Mouse (Mus musculus) heart, embryonic 16.5 days (tissue): ENCODE data around the gene Slc30a1. TPM values are rescaled to one million over a fixed set of nuclear protein-coding genes. Genes with fewer than 3 reads are reported as not detected.

Source experiments
- ATAC-seq: fragments of 200-750 bp; cut with Nextera tagmentation; replicated peaks from 2 replicates; pipeline ENCODE4 v1.8.0; 2017; ENCODE audit warnings: moderate number of reproducible peaks; ENCODE audit not compliant: insufficient read depth, low FRiP score; ENCODE audit errors: extremely low read depth
- H3K27ac ChIP-seq: fragments of 300-500 bp; sonication (generic); 2 replicates; pipeline ENCODE4 v1.5.1; 2014; ENCODE audit warnings: mild to moderate bottlenecking, low read length, control low read depth, moderate library complexity
- H3K27me3 ChIP-seq: fragments of 300-500 bp; sonication (generic); 2 replicates; pipeline ENCODE4 v1.6.1; 2014; ENCODE audit warnings: low read length, mixed read lengths; ENCODE audit not compliant: control insufficient read depth, insufficient read depth
- H3K36me3 ChIP-seq: fragments of 300-500 bp; sonication (generic); 2 replicates; pipeline ENCODE4 v1.6.1; 2014; ENCODE audit not compliant: control insufficient read depth, insufficient read depth
- H3K4me1 ChIP-seq: fragments of 300-500 bp; sonication (generic); 2 replicates; pipeline ENCODE4 v1.6.1; 2014; ENCODE audit warnings: low read length, mixed read lengths; ENCODE audit not compliant: control insufficient read depth, insufficient read depth
- H3K4me2 ChIP-seq: fragments of 300-500 bp; sonication (generic); 2 replicates; pipeline ENCODE4 v1.6.1; 2014; ENCODE audit warnings: low read depth, mild to moderate bottlenecking, control low read depth, low read length
- H3K4me3 ChIP-seq: fragments of 300-500 bp; sonication (generic); 2 replicates; pipeline ENCODE4 v1.5.1; 2014; ENCODE audit warnings: mild to moderate bottlenecking, control low read depth, low read length
- H3K9ac ChIP-seq: fragments of 300-500 bp; sonication (generic); 2 replicates; pipeline ENCODE4 v1.6.1; 2014; ENCODE audit warnings: low read length, control low read depth
- H3K9me3 ChIP-seq: fragments of 300-500 bp; sonication (generic); replicated peaks from 2 replicates; pipeline ENCODE4 v1.6.1; 2016; ENCODE audit warnings: low read length; ENCODE audit not compliant: control insufficient read depth
- WGBS: fragments of 180-500 bp; shearing (Covaris S2); extraction: QIAGEN DNeasy Blood & Tissue Kit; methylation state at CpG from one replicate; pipeline ENCODE4 v1.1.7; 2014; 5-methylcytosine and 5-hydroxymethylcytosine counted together
- polyA plus RNA-seq: library from polyadenylated mRNA; unstranded; fragments of >200 nt; fragmentation: Nextera tagmentation; extraction: Ambion mirVana; gene quantifications from 2 replicates; pipeline ENCODE4 v1.2.1, GENCODE M21; 2015

The Slc30a1 gene
- polyA plus RNA-seq, 1 experiment from 2014 or later: 1.1 TPM

GRCm38 (mm10) chr1:191929065-191929464 is 22.5 kb downstream of the Slc30a1 start:
- Histone ChIP-seq H3K9me3 (no peaks in the 10 kb centered on the region), H3K27ac (no peak overlapping the region), H3K9ac (no peak overlapping the region), H3K4me1 (peaks cover 4% of the 10 kb centered on the region; the same call in 1 of the 2 replicates), H3K4me3 (no peak overlapping the region), H3K36me3 (no peaks in the 10 kb centered on the region), H3K4me2 (no peak overlapping the region), H3K27me3 (0 out of 2 replicates have a peak, but pooled peaks cover 2% of the 10 kb centered on the region)
- 55% methylated on average over 8 of the region's 8 CpGs for WGBS
- no peak for ATAC-seq

- Histone ChIP-seq H3K27me3 (0 out of 2 replicates have a peak, but pooled peaks cover 2% of the 10 kb centered on the region), H3K9me3 (no peaks in the 10 kb centered on the region), H3K4me3 (no peak overlapping the region), H3K9ac (no peak overlapping the region), H3K36me3 (no peaks in the 10 kb centered on the region), H3K4me2 (no peak overlapping the region), H3K4me1 (peaks cover 4% of the 10 kb centered on the region; the same call in 1 of the 2 replicates), H3K27ac (no peak overlapping the region)
- ATAC-seq: no peak
- 52% methylated on average over 12 of the region's 12 CpGs for WGBS
These were observed 23.4 kb downstream of the Slc30a1 start for GRCm38 (mm10) chr1:191929897-191930524.

GRCm38 (mm10) chr1:191930525-191931105 is 24.0 kb downstream of the Slc30a1 start:
- no peak overlapping the region for H3K27ac ChIP-seq
- no peaks in the 10 kb centered on the region for H3K36me3 ChIP-seq
- H3K4me2 ChIP-seq: no peak overlapping the region
- H3K9ac ChIP-seq: no peak overlapping the region
- 0 out of 2 replicates have a peak, but pooled peaks cover 2% of the 10 kb centered on the region for H3K27me3 ChIP-seq
- H3K4me1 ChIP-seq: peaks cover 4% of the 10 kb centered on the region; the same call in 1 of the 2 replicates
- WGBS: 64% methylated on average over 3 of the region's 3 CpGs
- no peaks in the 10 kb centered on the region for H3K9me3 ChIP-seq
- H3K4me3 ChIP-seq: no peak overlapping the region
- ATAC-seq: no peak

- 75% methylated on average over 8 of the region's 8 CpGs for WGBS
- Histone ChIP-seq H3K27me3 (0 out of 2 replicates have a peak, but pooled peaks cover 2% of the 10 kb centered on the region), H3K4me2 (no peak overlapping the region), H3K27ac (no peak overlapping the region), H3K4me3 (no peak overlapping the region), H3K36me3 (no peaks in the 10 kb centered on the region), H3K4me1 (peaks cover 4% of the 10 kb centered on the region; the same call in 1 of the 2 replicates), H3K9me3 (no peaks in the 10 kb centered on the region), H3K9ac (no peak overlapping the region)
- ATAC-seq: no peak
These were observed 25.9 kb downstream of the Slc30a1 start for GRCm38 (mm10) chr1:191932286-191932985.

- Histone ChIP-seq H3K4me3 (no peak overlapping the region), H3K27ac (no peak overlapping the region), H3K36me3 (no peaks in the 10 kb centered on the region), H3K9ac (no peak overlapping the region), H3K9me3 (no peaks in the 10 kb centered on the region), H3K27me3 (0 out of 2 replicates have a peak, but pooled peaks cover 2% of the 10 kb centered on the region), H3K4me2 (no peak overlapping the region), H3K4me1 (peaks cover 4% of the 10 kb centered on the region; the same call in 1 of the 2 replicates)
- 66% methylated on average over 4 of the region's 4 CpGs for WGBS
- ATAC-seq: no peak
These were observed 26.5 kb downstream of the Slc30a1 start for GRCm38 (mm10) chr1:191932986-191933632.

- no peak for ATAC-seq
- Histone ChIP-seq H3K4me2 (no peak overlapping the region), H3K4me3 (no peak overlapping the region), H3K9me3 (no peaks in the 10 kb centered on the region), H3K9ac (no peak overlapping the region), H3K27ac (no peak overlapping the region), H3K36me3 (no peaks in the 10 kb centered on the region), H3K27me3 (no peaks in the 10 kb centered on the region), H3K4me1 (no peaks in the 10 kb centered on the region)
- WGBS: 53% methylated on average over 6 of the region's 6 CpGs
These were observed 37.1 kb downstream of the Slc30a1 start for GRCm38 (mm10) chr1:191943638-191944037.

GRCm38 (mm10) chr1:191945341-191945740 is 38.8 kb downstream of the Slc30a1 start:
- Histone ChIP-seq H3K9me3 (no peaks in the 10 kb centered on the region), H3K4me3 (no peak overlapping the region), H3K36me3 (no peaks in the 10 kb centered on the region), H3K4me2 (no peak overlapping the region), H3K27ac (no peak overlapping the region), H3K27me3 (no peaks in the 10 kb centered on the region), H3K9ac (no peak overlapping the region), H3K4me1 (no peaks in the 10 kb centered on the region)
- no peak for ATAC-seq
- WGBS: 90% methylated on average over 8 of the region's 8 CpGs

GRCm38 (mm10) chr1:191945756-191946155 is 39.2 kb downstream of the Slc30a1 start:
- Histone ChIP-seq H3K4me3 (no peak overlapping the region), H3K4me2 (no peak overlapping the region), H3K4me1 (no peaks in the 10 kb centered on the region), H3K9me3 (no peaks in the 10 kb centered on the region), H3K9ac (no peak overlapping the region), H3K27me3 (no peaks in the 10 kb centered on the region), H3K27ac (no peak overlapping the region), H3K36me3 (no peaks in the 10 kb centered on the region)
- no peak for ATAC-seq
- 75% methylated on average over 5 of the region's 5 CpGs for WGBS
